24 mouse cellular contexts compared by ENCODE assay signal in the genomic region with DNA sequence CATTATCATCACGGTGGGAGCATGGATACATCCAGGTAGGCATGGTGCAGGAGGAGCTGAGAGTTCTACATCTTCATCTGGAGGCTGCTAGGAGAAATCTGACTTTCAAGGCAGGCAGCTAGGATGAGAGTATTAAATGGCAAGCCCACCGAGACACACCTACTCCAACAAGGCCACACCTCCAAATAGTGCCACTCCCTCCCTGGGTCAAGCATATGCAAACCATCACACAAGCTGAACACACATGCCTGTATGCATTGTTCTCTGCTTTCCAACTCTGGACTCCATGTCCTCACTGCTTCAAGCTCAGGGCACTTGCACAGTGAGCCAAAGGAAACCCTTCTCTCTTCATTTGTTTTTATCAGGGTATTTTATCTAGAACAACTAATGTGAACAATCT.
"Had no signal": no experiment of that assay in that cellular context is flagged by ENCODE, and none has a peak within 500 bp of the region (broad histone marks: within the 10 kb centered on the region; RNA-seq: fewer than 3 reads in every experiment).

No protein-coding gene starts in this region.

- H3K4me1 ChIP-seq: embryonic facial prominence, embryonic 10.5 days; embryonic facial prominence, embryonic 12.5 days; embryonic facial prominence, embryonic 15.5 days; forebrain, embryonic 10.5 days; forebrain, embryonic 12.5 days; forebrain, embryonic 13.5 days; forebrain, embryonic 15.5 days; heart, embryonic 10.5 days had no signal

- H3K36me3 ChIP-seq: forebrain, embryonic 12.5 days; forebrain, embryonic 15.5 days had no signal

- DNase-seq: cerebellum, adult 9-10 months; cerebellum, adult 9-11 months; cerebellum, postnatal 14 days; cerebellum, postnatal 25 days; cerebellum, postnatal 36 days; embryo, embryonic 11 days; forebrain, postnatal 0 days; gastrocnemius, adult 2 months; gastrocnemius, postnatal 10 days; gastrocnemius, postnatal 14 days; gastrocnemius, postnatal 25 days; gastrocnemius, postnatal 36 days; heart, adult 18-20 months; heart, adult 2 months had no signal

- H3K27me3 ChIP-seq: embryonic facial prominence, embryonic 12.5 days; embryonic facial prominence, embryonic 13.5 days; embryonic facial prominence, embryonic 15.5 days; forebrain, embryonic 12.5 days; forebrain, embryonic 13.5 days; forebrain, embryonic 15.5 days had no signal

- H3K27ac ChIP-seq: embryonic facial prominence, embryonic 10.5 days; embryonic facial prominence, embryonic 12.5 days; embryonic facial prominence, embryonic 13.5 days; embryonic facial prominence, embryonic 15.5 days; forebrain, embryonic 10.5 days; forebrain, embryonic 12.5 days; forebrain, embryonic 13.5 days; forebrain, embryonic 15.5 days; gastrocnemius, adult 2 months; heart, adult 2 months; heart, embryonic 10.5 days had no signal

- H3K4me3 ChIP-seq: embryonic facial prominence, embryonic 10.5 days; embryonic facial prominence, embryonic 12.5 days; embryonic facial prominence, embryonic 13.5 days; embryonic facial prominence, embryonic 15.5 days; erythroblast, embryonic 14.5 days; forebrain, embryonic 10.5 days; forebrain, embryonic 12.5 days; forebrain, embryonic 13.5 days; forebrain, embryonic 15.5 days; gastrocnemius, adult 2 months; heart, adult 2 months; heart, embryonic 10.5 days had no signal
